Mouse (Mus musculus): ENCODE results near the gene Hsf5.

GRCm38 (mm10) chr11:87701877-87702620, 85.1 kb downstream of the Hsf5 start:
- TF ChIP-seq CTCF (IDR thresholded peaks at IDR 0.05; ENCODE audit: control insufficient read depth, insufficient read depth, insufficient read length) (no peak), MYOG (IDR thresholded peaks at IDR 0.05; ENCODE audit: control insufficient read depth, extremely low read depth, insufficient read length) (no peak), MAX (IDR thresholded peaks at IDR 0.05) (no peak)
